Mouse (Mus musculus): Measurements from ENCODE around the gene Uqcc2.

GRCm38 (mm10) chr17:27181666-27182065, 48.0 kb upstream of the Uqcc2 start:
- TF ChIP-seq CTCF (IDR thresholded peaks at IDR 0.05; ENCODE audit: low read depth, low read length) (no peak), GATA1 (IDR thresholded peaks at IDR 0.05; ENCODE audit: borderline replicate concordance, low read length) (no peak), GATA2 (IDR thresholded peaks at IDR 0.05; ENCODE audit: borderline replicate concordance, low read depth, low read length) (no peak)
